Mouse (Mus musculus) erythroid progenitor cell, adult 5-6 weeks (primary cell): ENCODE data around the gene Tnnc1. TPM values are rescaled to one million over a fixed set of nuclear protein-coding genes. Genes with fewer than 3 reads are reported as not detected.

Source experiments
- ATAC-seq: replicated peaks from 2 replicates; pipeline ENCODE4 v1.8.0; 2016; ENCODE audit warnings: moderate number of reproducible peaks, mild to moderate bottlenecking, moderate TSS enrichment, inconsistent platforms; ENCODE audit not compliant: poor library complexity, low FRiP score, severe bottlenecking
- total RNA-seq, 2 experiments: library from RNA; stranded (forward) in 1 of 2; stranded (reverse) in 1 of 2; fragments of 150-400 nt in 1 of 2; fragments of 186-747, 209-891 nt in 1 of 2; gene quantifications; 2 replicates each; pipeline versions ENCODE4 v1.2.3 to v1.2.4; 2015 to 2017; ENCODE audit warnings: low replicate concordance in 2 of 2

Gene Tnnc1
- total RNA-seq, 2 experiments from 2014 or later, result not detected

DNA sequence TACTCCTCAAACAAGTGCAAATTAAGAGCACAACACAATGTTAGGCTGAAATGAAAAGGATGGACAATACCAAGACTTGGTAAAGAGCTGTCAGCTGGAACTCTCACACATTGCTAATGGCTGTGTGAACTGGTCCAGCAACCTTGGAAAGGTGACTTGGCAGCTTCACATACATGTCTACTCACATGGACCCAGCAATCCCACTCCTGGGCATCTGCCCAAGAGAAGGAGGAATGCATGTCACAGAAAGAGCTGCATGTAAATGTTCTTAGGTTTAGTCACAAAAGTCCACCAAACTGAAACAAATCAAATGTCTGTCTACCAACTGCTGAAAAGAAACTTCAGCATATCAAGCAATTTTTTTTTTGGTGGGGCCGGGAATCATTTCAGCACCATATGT is 37.8 kb downstream of the Tnnc1 start:
- no peak for ATAC-seq

DNA sequence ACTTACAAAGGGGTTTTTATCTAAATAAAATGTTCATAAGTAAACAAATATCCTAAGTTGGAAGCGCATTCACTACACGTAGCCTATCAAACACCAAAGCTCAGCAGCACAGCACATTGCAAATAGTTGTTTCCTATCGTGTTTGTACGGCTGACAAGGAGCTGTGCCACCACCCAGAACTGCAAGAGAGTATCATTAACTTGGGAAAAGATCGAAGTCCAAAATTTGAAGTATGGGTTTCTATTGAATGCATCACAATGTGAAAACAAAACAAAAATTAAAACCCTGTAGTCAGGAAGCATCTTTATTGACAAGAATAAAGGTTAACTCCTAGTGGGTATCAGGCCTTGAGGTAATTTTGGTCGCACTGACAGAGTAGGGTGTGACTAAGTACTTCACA is 40.3 kb downstream of the Tnnc1 start:
- ATAC-seq, result no peak

DNA sequence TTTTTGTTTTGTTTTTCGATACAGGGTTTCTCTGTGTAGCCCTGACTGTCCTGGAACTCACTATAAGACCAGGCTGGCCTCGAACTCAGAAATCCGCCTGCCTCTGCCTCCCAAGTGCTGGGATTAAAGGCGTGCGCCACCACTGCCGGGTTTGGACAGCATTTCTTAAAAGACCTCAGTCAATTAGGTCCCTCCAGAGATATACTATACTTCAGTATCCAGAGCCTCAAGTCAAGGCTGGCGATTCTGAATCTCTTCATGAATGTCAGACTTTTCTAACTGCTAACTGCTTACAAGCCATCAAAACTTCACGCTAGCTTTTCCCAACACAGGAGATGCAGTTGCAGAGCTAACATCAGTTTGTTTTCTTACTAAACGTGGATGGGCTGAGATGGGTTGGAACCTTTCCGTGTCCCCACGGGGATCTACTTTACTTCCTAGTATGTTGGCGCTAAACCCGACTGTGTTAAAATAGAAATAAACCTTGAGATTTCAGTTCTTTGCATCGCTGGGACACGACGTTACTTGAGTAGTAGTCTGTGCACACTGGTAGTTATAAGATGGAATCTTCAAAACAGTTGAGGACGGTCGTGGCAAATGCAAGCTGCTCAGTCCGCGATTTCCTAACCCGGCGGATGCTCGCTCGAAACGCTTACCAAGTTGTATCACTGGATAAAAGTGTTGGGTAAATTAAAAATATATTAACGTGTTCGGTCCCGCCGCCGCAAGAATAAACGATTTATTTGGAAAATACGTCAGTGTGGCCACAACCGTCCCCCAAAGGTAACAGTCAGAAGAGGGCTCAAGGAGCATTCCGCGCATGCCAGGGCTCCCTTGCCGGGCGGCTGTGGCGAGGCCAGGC is 42.3 kb downstream of the Tnnc1 start:
- ATAC-seq, result peak; percentile 58

GRCm38 (mm10) chr14:31251084-31251604 is 43.0 kb downstream of the Tnnc1 start, which contains the start of the genes Phf7 and Bap1:
Phf7 (minus strand) TSS chr14:31251317.
Bap1 (plus strand) TSS chr14:31251450.
- peak; percentile 84 for ATAC-seq

DNA sequence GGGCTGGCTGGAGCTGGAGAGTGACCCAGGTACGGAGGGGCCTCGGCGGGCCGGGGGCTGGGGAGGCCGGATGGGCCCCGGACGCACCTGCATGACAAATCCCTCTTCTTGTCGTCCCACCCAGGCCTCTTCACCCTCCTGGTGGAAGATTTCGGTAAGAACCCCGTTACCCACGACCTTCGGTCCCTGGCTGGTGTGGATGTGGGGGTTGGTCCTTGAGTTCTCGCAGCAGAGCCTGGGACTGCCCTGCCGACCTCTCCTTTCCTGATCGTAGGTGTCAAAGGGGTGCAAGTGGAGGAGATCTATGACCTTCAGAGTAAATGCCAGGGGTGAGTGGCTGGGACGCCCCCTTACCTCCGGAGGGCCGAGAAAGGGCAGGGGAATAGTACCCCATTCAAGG is 43.5 kb downstream of the Tnnc1 start:
- 0 out of 2 replicates have a peak, but pooled peaks have one; percentile 10 for ATAC-seq

DNA sequence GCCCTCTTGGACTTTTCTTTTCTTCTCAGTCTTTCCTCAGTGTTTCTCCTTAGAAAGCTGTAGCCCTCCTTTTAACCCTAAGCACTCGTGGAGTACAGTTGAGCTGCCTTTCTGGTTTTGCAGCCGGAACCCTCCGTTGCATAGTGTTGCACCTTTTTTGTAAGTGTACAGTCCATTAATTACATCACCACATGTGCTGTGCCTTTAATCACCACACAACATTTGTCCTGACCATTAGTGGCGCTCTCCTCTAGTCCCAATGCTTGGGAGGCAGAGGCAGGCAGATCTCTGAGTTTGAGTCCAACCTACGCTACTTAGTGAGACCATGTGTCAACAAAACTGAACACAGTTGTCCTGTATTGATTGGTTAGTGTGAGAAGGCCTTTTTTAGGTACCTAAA is 44.0 kb downstream of the Tnnc1 start:
- ATAC-seq, result no peak

DNA sequence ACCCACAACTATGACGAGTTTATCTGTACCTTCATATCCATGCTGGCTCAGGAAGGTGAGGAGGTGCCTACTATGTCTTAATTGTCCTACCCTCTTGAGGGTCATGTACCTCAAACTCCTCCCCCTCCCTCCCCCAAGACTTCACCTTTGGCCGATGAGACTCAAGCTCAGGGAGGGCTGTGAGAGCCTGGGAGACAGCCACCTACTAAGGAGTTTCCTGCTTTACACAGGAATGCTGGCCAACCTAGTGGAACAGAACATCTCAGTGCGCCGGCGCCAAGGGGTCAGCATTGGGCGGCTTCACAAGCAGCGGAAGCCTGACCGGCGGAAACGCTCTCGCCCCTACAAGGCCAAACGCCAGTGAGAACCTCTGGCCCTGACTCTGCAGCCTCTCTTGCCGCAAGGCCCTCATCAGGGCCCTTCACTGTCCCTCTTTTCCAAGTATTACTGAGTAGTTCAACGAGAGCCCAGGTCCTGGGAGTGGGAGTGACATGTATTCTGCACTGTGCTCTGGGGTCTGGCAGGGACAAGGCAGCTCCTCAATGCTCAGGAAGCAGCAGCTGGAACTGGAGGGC is 50.5 kb downstream of the Tnnc1 start:
- ATAC-seq, result no peak

DNA sequence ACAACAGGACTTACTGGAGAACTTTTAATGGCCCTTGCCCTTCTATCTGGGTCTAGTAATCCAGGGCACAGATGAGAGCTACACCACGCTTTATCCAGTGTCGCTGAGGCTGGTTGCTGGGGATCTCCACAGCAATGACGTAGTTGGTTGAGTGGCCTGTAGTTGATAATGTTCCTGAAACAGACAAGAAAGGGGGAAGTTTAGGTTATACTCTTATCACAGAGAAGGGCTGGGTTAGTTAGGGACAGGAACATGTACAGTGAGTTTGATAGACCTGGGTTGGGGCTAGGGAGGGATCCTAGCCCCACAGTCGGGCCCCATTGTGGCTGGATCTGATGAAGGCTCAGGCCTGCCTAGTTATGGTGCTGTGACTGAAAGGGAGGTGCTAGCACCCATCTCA is 52.3 kb downstream of the Tnnc1 start:
- peak; percentile 68 for ATAC-seq

DNA sequence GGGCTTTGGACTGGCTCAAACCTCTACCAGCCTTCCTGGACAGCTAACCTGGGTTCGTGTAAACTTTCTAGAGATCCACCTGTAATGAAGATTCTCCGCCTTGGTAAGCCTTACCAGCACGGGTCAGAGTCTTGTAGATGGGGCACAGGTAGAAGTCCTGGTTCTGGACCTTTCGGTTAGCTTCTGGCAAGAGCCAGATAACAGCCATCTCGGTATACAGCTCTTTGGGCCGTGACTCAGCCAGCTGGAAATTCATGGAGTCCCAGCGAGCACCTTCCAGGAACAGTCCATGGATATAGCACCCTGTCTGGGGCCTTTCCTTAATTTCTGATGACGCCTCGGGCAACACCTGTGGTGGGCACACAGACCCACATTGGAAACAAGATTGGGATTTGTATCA is 52.8 kb downstream of the Tnnc1 start:
- ATAC-seq, result no peak

Other genes starting within 250 kb of the Tnnc1 start
- gene Glt8d1, start 206.9 kb upstream of the Tnnc1 start, total RNA-seq (2015; ENCODE audit: low replicate concordance), result 21.0 and 37.8 TPM in 2 replicates
- gene Glt8d1, start 206.9 kb upstream of the Tnnc1 start, total RNA-seq (2017; ENCODE audit: low replicate concordance), result 7.1 and 16.7 TPM in 2 replicates
- gene Spcs1, start 206.6 kb upstream of the Tnnc1 start, total RNA-seq (2015; ENCODE audit: low replicate concordance), result 77.8 and 139 TPM in 2 replicates
- 41.7 and 80.6 TPM in 2 replicates for gene Spcs1, start 206.6 kb upstream of the Tnnc1 start, total RNA-seq (2017; ENCODE audit: low replicate concordance)
- gene Pbrm1, start 189.2 kb upstream of the Tnnc1 start, total RNA-seq (2015; ENCODE audit: low replicate concordance), result 137 and 157 TPM in 2 replicates
- gene Pbrm1, start 189.2 kb upstream of the Tnnc1 start, total RNA-seq (2017; ENCODE audit: low replicate concordance), result 163 and 194 TPM in 2 replicates
- gene Gnl3, start 189.2 kb upstream of the Tnnc1 start, total RNA-seq (2015; ENCODE audit: low replicate concordance), result 53.7 and 58.0 TPM in 2 replicates
- 33.6 and 40.5 TPM in 2 replicates for gene Gnl3, start 189.2 kb upstream of the Tnnc1 start, total RNA-seq (2017; ENCODE audit: low replicate concordance)
- gene Smim4, start 79.4 kb upstream of the Tnnc1 start, total RNA-seq (2015; ENCODE audit: low replicate concordance), result 20.2 and 35.2 TPM in 2 replicates
- 11.2 and 15.3 TPM in 2 replicates for gene Smim4, start 79.4 kb upstream of the Tnnc1 start, total RNA-seq (2017; ENCODE audit: low replicate concordance)
- gene Nt5dc2, start 77.3 kb upstream of the Tnnc1 start, total RNA-seq (2015; ENCODE audit: low replicate concordance), result 10.9 and 25.2 TPM in 2 replicates
- gene Nt5dc2, start 77.3 kb upstream of the Tnnc1 start, total RNA-seq (2017; ENCODE audit: low replicate concordance), result 9.9 and 11.0 TPM in 2 replicates
- 27.2 TPM in 1 of 2 replicates, not detected in the other for gene Stab1, start 39.7 kb upstream of the Tnnc1 start, total RNA-seq (2015; ENCODE audit: low replicate concordance)
- gene Stab1, start 39.7 kb upstream of the Tnnc1 start, total RNA-seq (2017; ENCODE audit: low replicate concordance), result 0.64 TPM in 1 of 2 replicates, not detected in the other
- gene Nisch, start 8.6 kb downstream of the Tnnc1 start, total RNA-seq (2015; ENCODE audit: low replicate concordance), result 55.1 and 59.1 TPM in 2 replicates
- 48.8 and 49.1 TPM in 2 replicates for gene Nisch, start 8.6 kb downstream of the Tnnc1 start, total RNA-seq (2017; ENCODE audit: low replicate concordance)
- not detected in 2 replicates for gene Sema3g, start 9.5 kb downstream of the Tnnc1 start, total RNA-seq (2015; ENCODE audit: low replicate concordance)
- gene Sema3g, start 9.5 kb downstream of the Tnnc1 start, total RNA-seq (2017; ENCODE audit: low replicate concordance), result not detected in 2 replicates
- gene Phf7, start 43.0 kb downstream of the Tnnc1 start, total RNA-seq (2015; ENCODE audit: low replicate concordance), result 2.1 and 7.2 TPM in 2 replicates
- 3.1 and 4.4 TPM in 2 replicates for gene Phf7, start 43.0 kb downstream of the Tnnc1 start, total RNA-seq (2017; ENCODE audit: low replicate concordance)
- 15.5 and 23.8 TPM in 2 replicates for gene Bap1, start 43.1 kb downstream of the Tnnc1 start, total RNA-seq (2015; ENCODE audit: low replicate concordance)
- gene Bap1, start 43.1 kb downstream of the Tnnc1 start, total RNA-seq (2017; ENCODE audit: low replicate concordance), result 42.6 and 58.7 TPM in 2 replicates
- 0.36 TPM in 1 of 2 replicates, not detected in the other for gene Dnah1, start 115.6 kb downstream of the Tnnc1 start, total RNA-seq (2015; ENCODE audit: low replicate concordance)
- under 0.01 TPM in 1 of 2 replicates, not detected in the other for gene Dnah1, start 115.6 kb downstream of the Tnnc1 start, total RNA-seq (2017; ENCODE audit: low replicate concordance)
- gene Capn7, start 128.3 kb downstream of the Tnnc1 start, total RNA-seq (2015; ENCODE audit: low replicate concordance), result 18.0 and 29.9 TPM in 2 replicates
- 19.0 and 23.8 TPM in 2 replicates for gene Capn7, start 128.3 kb downstream of the Tnnc1 start, total RNA-seq (2017; ENCODE audit: low replicate concordance)
- gene Sh3bp5, start 227.8 kb downstream of the Tnnc1 start, total RNA-seq (2015; ENCODE audit: low replicate concordance), result 6.8 and 9.6 TPM in 2 replicates
- gene Sh3bp5, start 227.8 kb downstream of the Tnnc1 start, total RNA-seq (2017; ENCODE audit: low replicate concordance), result 3.9 and 6.7 TPM in 2 replicates